Mouse (Mus musculus): Measurements from ENCODE around the gene Myo16.

Gene Myo16

DNA sequence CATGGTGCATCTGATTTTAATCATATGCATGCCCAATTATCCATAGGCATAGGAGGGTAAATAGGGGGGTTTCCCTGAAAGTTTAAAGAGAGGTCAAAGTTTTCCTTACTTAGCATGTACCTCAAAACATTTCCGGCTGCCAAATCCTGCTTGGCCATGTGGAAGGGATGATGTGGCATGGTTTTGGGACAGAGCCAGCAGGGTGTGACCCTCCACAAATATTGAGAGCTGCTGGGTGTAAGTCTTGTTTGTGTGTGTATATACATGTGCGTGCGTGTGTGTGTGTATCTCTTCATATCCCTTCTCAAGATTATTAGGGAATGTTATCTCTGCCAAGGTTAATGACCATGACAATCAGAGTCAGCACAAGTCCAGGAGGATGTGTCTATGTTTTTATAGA, 150.3 kb downstream of the Myo16 start:
- DNase-seq (ENCODE audit: low read depth, low spot score): no peak

DNA sequence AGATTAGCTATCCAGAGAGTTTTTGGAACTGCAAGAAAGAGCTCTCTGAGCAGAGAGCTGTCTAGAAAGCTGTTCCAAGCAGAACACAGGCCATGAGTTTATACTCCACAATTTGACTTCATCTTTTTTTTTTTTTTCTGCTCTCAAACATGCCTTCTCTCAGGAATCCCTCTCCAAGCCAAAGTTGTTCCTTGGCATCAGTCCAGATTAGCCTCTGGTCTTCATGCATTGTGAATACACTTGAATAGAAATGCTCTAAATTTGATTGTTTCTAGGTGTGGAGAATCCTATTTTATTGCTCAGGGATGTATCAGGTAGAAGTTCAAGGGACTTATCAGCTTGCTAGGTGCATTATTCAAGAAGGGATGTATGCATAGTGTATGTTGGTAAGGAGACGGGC, 151.0 kb downstream of the Myo16 start:
- no peak for DNase-seq (ENCODE audit: low read depth, low spot score)

DNA sequence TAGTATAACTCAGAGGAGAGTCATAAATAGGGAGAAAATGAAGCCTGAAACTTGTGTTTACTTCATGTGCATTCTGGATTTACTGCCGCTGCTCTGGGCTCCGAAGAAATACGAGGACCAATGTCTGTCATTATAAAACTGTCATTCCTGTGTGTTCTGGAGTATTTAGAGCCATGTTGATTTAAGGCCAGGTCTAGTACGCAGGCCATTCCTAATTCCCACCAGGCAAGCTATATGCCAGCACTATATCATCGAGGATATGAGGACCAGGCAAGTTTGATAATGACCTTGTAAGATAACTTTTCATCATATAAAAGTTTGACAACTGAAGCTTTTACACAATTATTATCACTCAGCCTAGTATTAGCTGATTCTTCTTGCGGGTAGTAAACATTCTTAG, 153.6 kb downstream of the Myo16 start:
- no peak for DNase-seq (ENCODE audit: low read depth, low spot score)

DNA sequence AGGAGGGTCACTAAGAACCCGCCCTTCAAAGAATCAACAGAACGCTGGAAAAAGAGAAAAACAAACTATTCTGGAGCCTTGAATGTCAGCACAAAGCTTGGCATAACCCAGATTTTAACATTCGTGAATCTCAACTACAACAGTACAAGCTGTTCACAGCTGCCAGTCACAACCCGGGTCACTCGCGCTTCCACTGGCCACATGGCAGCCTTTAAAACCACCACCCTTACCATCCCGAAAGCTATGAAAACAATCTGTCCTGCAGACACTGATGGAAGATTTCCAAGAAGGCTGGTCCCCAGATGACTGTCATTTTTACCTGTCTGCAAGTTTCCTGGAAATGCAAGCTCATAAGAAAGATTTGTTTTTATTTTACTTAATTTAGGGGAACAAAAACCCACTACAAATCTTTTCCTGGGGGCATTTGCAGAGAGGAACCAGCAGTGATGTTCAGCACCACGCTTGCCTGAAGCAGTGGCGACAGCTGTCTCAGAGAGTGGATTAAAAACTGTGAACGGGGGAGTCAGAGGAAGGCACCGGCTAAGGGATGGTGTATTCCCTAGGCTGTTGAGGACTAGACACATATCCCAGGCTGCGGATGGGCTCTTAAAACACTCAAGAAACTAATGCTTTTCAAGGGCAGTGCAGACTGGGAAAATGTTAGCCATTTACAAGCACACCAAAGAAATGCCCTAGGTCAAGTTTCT, 154.2 kb downstream of the Myo16 start:
- DNase-seq (ENCODE audit: low read depth, low spot score): no peak

DNA sequence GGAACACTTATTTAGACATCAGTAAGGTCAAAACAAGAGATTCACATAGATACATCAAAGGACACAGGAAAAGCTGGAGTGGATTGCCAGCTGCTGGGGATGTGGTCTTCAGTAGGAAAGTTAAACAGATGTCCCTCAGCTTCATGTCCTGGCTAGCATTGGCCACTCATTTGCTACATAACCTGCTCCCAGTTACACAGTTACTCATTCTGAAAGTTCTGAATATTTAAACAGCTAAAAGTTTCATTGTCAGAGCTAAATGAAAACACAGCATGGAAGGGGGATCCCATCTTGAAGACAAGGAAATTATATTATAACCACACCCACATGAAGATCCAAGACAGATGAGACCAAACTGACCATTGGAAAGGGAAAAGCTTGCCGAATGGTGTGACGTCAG, 156.8 kb downstream of the Myo16 start:
- no peak for DNase-seq (ENCODE audit: low read depth, low spot score)

DNA sequence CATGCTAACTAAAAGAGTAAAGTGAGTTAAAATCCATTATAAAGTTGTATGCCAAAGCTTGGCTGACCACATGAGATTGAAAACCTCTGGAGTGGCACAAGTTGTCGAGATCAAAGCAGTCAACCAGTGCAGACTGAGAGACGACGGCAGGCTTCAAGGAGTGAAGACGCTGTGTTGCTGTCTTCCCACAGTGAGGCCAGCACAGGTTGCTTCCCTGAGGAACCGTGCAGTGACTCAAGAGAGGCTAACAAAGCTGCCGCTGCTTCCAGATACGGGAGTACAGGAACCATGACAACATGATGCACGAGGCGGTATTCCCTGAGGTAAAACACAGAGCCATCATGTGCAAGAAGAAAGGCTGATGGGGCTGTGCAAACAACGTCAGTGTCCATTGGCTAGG, 158.6 kb downstream of the Myo16 start:
- no peak for DNase-seq (ENCODE audit: low read depth, low spot score)

DNA sequence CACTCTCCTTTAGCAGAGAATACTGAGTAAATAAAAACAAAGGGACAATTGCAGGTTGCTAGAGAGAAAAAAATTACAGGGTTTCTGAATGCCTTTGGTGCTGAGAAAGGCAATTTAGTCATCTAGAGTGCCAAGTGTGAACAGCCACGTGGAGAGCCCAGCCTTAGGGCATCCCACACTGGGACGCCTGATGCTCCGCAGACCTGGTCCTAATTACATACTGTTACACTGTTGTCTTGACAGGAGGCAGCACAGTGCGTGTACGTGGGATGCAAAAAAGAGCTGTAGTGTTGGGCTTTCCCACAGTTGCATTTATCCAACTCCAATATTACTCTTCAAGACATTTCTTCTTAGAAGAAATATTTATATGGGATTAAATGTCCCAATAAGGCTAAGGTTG, 162.5 kb downstream of the Myo16 start:
- DNase-seq (ENCODE audit: low read depth, low spot score): no peak

DNA sequence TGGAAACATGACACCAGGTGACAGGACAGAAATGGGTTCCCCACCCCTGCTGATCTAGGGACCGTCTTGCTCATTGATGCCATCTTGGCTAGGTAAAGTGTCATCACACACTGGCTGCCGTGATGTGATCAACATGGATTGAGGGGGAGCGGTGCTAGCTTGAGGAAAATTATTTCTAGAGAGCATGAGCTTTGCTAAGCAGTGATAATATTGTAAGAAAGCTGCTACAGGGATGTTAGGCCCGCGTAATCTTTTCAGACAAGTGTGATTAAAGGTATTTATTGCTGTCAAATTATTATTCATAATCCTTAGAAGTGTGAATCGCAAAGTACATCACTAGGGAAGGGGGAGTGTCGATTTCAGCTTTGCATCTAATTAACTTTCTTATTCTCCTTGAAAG, 164.4 kb downstream of the Myo16 start:
- no peak for DNase-seq (ENCODE audit: low read depth, low spot score)

DNA sequence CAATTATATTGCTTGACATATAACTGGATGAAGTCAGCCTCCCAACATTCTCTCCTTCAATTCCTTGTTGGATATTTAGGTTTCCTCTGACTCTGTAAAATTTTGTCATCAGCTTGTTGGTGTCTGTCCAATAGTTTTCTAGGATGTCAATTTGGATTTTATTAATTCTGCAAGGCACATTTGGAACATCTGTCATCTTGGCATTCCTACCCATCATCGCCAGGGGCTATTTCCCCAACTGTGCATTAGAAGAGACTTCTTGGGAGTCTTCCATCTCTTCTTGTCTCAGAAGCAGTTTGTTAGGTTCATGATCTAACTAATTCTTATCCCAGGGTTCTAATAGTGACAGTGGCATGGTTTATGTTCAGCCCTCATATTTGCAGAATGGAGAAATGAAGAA, 196.7 kb downstream of the Myo16 start:
- DNase-seq (ENCODE audit: low read depth, low spot score): no peak

DNA sequence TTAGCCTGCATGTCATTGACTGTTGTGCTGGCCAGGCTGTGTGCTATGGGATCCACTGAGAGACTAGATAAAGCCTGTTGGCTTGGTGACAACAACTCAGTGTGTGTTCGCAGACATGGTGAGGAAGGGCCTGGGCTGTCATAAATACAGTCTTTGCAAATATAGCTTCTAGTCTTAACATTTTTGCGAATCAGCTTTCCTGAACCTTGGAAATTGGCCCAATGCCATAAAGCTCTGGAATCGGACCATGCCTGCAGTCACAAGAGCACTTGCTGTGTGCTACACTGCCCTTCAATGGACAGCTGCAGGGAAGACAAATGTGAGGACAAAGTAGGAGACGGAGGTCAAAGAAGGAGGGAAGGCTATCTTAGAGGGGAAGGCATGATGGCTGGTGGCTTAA, 205.0 kb downstream of the Myo16 start:
- no peak for DNase-seq (ENCODE audit: low read depth, low spot score)

DNA sequence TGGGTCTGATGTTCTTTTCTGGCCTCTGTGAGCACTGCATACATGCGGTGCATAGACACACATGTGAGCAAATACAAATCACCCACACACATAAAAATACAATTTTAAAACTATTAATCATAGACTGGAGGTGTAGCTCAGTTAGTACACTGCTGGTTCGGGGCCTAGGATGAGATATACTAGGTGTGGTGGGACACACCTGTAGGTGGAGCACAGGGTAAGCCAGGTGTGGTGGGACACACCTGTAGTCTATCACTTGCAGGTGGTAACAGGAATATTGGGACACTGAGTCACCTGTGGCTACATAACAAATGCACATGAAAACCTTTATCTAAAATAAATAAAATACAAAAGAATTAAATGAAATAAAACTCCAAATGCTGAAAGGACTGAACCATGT, 209.2 kb downstream of the Myo16 start:
- no peak for DNase-seq (ENCODE audit: low read depth, low spot score)

DNA sequence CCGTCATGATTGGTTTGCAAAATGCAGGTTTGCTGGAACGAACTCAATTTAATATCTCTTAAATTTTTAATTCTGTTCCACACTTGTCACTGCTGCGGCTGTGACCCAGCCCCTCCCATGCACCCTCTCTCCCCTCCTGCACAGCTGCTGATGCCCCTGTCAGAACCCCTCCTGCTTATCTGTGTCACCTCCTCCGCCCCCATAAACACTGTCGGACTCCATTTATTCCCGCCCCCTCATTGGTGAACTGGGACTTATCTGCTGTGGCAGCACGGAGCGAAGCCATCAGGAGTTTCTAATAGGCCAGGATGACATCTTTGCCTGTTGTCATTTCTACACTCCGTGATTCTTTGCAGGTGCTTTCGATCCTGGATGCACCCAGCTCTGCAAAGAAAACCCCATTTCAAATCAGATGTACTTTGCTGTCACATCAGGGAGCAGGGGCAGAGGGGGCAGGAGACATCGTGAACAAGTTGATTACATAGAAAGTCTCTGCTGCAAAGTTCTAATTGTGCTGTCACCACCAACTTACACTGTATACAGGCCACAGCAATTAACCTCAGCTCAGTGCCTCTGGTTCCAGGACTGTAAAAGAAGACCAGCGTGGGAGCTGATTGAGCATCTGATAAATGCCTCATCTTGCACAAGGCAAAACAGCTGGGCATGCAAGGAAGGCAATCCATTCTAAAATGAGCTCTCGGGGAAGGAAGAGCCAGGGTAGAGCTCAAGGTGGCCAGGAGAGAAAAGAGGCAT, 210.1 kb downstream of the Myo16 start:
- no peak for DNase-seq (ENCODE audit: low read depth, low spot score)

DNA sequence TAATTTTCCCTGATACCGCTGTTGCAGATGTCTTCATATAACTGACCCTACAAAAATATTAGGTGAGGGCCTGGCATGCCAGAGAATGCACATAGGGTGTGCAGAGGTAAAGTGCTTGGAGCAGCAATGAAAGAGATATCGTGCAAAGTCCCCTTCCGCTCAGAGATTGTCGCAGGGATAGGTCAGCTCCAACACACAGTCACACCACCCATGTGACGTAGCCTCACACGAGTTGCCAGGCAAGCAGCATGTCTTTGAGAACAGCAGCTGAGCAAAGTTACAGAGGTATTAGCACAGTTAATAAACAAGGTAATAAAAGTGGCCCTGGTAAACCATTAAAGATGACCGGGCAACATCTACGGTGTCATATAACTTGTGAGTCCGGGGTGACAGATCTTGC, 212.4 kb downstream of the Myo16 start:
- no peak for DNase-seq (ENCODE audit: low read depth, low spot score)

DNA sequence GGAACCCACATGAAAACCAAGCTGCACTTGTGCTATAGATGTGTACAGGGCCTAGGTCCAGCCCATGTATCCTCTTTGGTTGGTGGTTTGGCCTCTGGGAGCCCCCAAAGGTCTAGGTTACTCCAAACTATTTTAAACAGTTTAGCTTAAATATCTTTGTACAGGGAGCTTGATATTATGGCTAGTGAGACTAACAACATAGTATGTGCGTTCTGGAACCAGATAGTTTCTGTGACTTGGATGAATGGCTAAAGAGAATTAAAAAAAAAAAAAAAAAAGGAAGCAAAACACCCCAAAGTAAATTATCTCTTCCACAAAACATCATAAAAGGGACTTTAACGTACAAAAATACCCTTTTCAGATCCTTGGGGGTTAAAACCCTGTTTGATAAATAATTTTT, 218.9 kb downstream of the Myo16 start:
- DNase-seq (ENCODE audit: low read depth, low spot score): no peak

DNA sequence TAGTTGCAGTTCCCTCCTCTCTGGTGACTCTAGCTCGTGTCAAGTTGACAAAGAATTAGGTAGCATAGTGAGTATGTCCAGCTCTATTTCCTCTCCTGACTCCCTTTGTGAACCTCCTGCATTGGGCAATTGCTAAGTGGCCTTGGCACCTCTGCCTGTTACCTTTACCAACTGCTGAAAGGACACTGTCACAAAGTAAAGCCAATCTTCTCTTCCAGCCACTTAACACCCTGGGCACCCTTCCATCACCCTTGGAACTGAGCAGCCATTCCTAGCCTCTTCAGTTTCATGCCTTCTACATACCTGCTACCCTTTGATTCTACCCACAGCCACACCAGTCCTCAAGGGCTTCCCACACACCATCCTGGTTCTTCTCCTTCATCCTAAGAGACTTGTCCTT, 233.4 kb downstream of the Myo16 start:
- DNase-seq (ENCODE audit: low read depth, low spot score): no peak

DNA sequence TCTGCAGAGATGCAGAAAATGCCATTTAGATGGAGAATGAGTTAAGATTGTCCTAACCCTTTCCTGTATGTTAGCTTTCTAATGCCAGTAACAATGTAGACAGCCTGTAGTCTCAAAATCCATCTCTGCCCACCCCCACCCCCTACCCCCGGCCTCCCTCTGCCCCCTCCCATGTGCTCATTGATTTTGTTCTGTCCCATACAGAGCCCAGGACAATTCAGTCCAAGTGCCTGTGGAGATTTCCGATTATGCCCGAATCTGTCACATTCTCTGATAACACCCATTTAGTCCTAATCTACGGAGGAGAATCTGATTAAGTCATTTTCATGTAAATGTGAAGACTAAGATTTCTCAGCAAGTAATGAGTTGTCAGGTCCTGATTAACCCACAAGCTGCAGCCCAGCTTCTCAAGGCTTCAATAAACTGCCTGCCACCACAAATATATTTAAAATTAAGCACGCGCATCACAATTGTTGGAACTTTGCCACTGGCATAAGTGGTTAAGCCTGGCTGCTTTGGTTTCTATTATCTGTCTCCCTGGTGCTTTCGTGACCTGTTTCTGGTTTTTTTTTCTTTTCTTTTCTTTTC, 237.5 kb downstream of the Myo16 start:
- DNase-seq (ENCODE audit: low read depth, low spot score): no peak

DNA sequence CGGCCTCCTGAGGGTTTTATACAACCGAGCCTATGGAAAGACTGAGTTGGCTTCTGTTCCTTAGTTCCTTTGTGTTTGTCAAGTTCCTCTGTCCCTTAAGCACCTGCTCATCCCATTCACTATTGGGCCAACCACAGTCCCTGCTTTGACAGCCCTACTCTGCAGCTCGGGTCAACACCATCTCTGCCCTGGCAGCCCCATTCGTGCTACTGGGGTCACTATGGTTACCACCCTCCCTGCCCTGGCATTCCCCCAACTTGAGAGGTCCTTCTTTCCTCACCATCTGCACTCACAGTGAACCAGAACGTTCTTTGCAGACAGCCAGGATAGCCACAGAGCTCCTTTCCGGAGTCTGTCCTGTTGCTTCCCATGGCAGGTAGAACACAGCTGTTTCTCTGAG, 238.2 kb downstream of the Myo16 start:
- DNase-seq (ENCODE audit: low read depth, low spot score): no peak

DNA sequence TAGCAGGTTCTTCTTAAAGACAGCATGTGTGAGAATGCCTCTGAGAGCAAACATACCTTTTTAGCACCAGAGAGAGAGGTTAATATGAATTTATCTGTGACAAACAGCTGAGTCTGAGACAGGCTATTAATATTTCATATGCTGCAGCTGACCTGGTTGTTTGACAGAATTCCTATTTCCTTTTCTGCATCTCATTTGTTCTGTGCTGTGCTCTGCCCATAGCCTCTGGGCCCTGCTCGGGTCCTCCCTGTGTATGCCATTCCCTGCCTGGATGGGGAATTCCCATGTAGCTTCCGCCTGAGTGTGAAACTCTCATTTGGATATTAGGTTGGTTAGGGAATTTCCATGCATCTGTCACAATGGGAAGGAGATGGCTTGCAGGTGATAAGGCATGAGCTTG, 240.8 kb downstream of the Myo16 start:
- DNase-seq (ENCODE audit: low read depth, low spot score): no peak

DNA sequence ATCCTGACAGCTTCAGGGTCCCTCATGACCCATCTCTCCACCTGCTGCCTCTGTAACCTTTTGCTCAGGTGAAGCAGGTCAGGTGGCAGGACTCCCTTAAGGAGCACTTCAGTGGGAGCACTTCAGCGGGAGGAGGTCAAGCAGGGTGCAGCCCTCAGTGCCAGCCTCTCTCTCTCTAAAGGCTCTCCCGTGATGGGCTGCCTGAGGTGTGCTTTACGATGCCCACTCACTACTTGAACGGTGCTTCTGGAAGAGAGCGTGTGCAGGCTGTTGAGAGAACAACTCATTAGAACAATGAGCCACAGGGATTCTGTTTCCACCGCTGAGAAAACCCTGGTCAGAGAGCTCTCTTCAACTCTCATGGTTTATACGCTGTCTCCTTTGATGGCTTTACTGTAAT, 241.4 kb downstream of the Myo16 start:
- DNase-seq (ENCODE audit: low read depth, low spot score): no peak

DNA sequence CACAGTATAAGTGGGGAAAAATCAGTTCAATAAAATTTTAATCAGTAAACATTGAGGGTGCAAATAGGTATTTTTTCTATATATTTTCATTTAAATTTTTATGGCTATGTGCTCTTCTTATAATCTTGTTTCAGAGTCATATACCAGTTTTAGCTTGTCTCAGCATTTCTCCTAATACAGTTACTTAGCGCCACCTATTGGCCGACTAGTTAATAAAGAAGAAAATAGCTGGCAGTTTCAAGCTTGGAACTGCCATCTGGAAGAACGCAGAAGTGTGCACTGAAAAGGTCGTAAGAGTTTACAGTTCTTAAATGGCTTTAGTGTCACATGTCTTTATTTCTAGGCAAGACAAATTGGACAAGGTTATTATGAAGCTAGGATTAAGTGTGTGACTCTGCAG, 248.9 kb downstream of the Myo16 start:
- peak; percentile 56 for DNase-seq (ENCODE audit: low read depth, low spot score)

DNA sequence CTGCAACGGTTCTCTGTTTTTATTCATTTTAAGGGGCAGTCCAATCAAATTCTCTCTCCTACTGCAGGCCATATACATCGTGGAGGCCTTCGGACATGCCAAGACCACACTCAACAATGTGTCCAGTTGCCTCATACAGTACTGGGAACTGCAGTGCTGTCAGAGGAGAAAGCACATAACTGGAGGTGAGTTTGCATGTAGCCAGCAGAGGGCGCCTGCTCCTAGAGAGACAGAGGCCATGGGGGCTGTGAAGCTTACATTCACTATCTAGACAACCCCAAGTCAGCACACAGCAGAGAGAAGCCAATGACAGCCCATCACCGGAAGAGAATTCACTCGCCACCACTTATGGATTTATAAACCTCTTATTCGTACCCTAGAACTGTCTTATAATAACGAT, 251.8 kb downstream of the Myo16 start:
- DNase-seq (ENCODE audit: low read depth, low spot score): peak; percentile 64

DNA sequence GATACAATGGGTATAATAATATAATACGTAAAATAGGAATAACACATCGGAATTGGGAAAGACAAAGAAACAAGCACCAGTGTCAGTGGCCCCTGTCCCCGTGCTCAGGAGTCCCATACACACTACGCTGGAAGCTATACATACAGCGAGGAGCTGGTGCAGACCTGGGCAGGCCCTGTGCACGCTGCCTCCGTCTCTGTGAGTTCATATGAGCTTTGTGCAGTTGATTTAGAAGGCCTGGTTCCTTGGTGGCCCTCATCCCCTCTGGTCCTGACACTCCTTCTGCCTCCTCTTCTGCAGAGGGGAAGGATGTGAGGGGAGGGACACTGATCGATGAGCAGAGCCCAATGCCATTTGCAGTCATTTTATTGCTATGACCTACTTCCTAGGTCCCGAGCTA, 255.3 kb downstream of the Myo16 start:
- no peak for DNase-seq (ENCODE audit: low read depth, low spot score)

DNA sequence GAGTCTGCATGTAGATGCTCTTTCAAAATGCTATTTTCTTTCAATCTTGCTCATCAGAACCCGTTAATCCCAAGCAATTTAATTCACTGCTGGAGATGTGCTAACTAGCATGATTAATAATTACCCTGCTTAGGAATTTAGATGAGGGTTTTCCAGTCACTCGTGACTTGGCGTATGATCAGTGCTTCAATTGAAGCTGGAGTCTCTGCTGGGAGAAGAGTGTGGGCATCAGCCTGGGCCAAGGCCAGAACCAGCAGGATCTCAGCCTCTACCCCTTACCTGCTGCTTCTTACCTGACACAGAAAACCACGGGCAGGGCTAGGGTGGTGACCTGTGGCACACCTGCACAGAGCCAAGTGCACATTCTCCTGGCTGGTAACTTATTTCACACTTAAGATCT, 257.8 kb downstream of the Myo16 start:
- no peak for DNase-seq (ENCODE audit: low read depth, low spot score)

Data from A20 (cell line).